20 mouse cellular contexts compared by ENCODE assay signal in the genomic region with DNA sequence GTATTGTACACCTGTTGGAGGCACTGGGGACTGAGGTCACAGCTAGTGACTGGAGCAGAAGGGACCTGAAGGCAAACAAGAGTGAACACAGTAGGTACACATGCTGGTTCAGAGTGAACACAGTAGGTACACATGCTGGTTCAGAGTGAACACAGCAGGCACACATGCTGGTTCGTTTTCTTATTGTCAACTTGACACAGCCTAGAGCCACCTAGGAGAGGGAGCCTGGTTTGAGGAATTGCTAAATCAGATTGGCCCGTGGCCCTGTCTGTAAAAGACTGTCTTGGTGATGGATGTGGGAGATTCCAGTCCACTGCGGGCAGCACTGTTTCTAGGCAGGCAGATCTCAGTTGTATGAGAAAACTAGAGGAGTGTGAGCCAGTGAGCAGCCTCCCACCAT. TPM values are rescaled to one million over a fixed set of nuclear protein-coding genes. Genes with fewer than 3 reads are reported as not detected.
DNase-seq lines count a peak whose midpoint lies in the region; ATAC-seq and TF ChIP-seq lines count a peak whose summit lies in the region.
"Had no signal": no experiment of that assay in that cellular context is flagged by ENCODE, and none has a peak within 500 bp of the region (broad histone marks: within the 10 kb centered on the region; RNA-seq: fewer than 3 reads in every experiment).

No protein-coding gene starts in this region.

- H3K9me3 ChIP-seq in forebrain, embryonic 10.5 days, result no peaks in the 10 kb centered on the region
- no peaks in the 10 kb centered on the region for H3K9me3 ChIP-seq in forebrain, embryonic 13.5 days (replicated peaks)
- no peaks in the 10 kb centered on the region for H3K9me3 ChIP-seq in midbrain, embryonic 11.5 days (ENCODE audit: control insufficient read depth, low read length)
- no peaks in the 10 kb centered on the region for H3K9me3 ChIP-seq in midbrain, embryonic 15.5 days
- no peaks in the 10 kb centered on the region for H3K9me3 ChIP-seq in liver, postnatal 0 days (ENCODE audit: low read length)
- H3K9me3 ChIP-seq in neural tube, embryonic 15.5 days (replicated peaks), result no peaks in the 10 kb centered on the region
- H3K9me3 ChIP-seq: heart, embryonic 12.5 days had no signal

- ATAC-seq in forebrain, embryonic 13.5 days, result no peak
- no peak for ATAC-seq in midbrain, embryonic 11.5 days (ENCODE audit: low FRiP score)
- no peak for ATAC-seq in midbrain, embryonic 15.5 days (replicated peaks)
- ATAC-seq in liver, postnatal 0 days, result no peak
- ATAC-seq in neural tube, embryonic 15.5 days (ENCODE audit: low FRiP score), result no peak
- ATAC-seq: forebrain, embryonic 14.5 days; hindbrain, embryonic 16.5 days had no signal

- intact Hi-C loops in heart, postnatal 14 days (cut with DNase I), result no loop called here

- H3K4me2 ChIP-seq in forebrain, embryonic 13.5 days, result no peak overlapping the region
- H3K4me2 ChIP-seq in midbrain, embryonic 11.5 days, result no peak overlapping the region
- H3K4me2 ChIP-seq in midbrain, embryonic 15.5 days, result no peak overlapping the region
- H3K4me2 ChIP-seq in liver, postnatal 0 days (ENCODE audit: low read depth, low read length), result peak overlapping the region; percentile 59
- H3K4me2 ChIP-seq in neural tube, embryonic 15.5 days, result no peak overlapping the region

- TF ChIP-seq EP300 in liver, postnatal 0 days (IDR thresholded peaks at IDR 0.05; ENCODE audit: low read depth), result no peak

- peaks cover 20% of the 10 kb centered on the region; the same call in 1 of the 2 replicates for H3K79me2 ChIP-seq in liver, adult 2 months (ENCODE audit: control insufficient read depth, insufficient read depth, low read length)

- no peak for DNase-seq in forebrain, embryonic 10.5 days (ENCODE audit: extremely low spot score, low spot score)
- DNase-seq in midbrain, embryonic 11.5 days (ENCODE audit: low spot score, missing footprints), result peak; percentile 61
- peak; percentile 73 for DNase-seq in liver, adult 2 months (ENCODE audit: extremely low read depth, low read depth, low spot score)
- no peak for DNase-seq in liver, postnatal 0 days
- no peak for DNase-seq in heart, postnatal 14 days
- DNase-seq: adrenal gland, adult 8-10 months; cerebellum, adult 9-11 months; gastrocnemius, postnatal 36 days; heart, postnatal 4 days; kidney, adult 18-20 months; kidney, postnatal 10 days; lung, postnatal 14 days; right cerebral cortex, postnatal 4 days; thymus, postnatal 14 days had no signal

- TF ChIP-seq POLR2A in liver, adult 2 months (IDR thresholded peaks at IDR 0.05; ENCODE audit: extremely low read depth, insufficient read depth, low read length), result no peak

- no peaks in the 10 kb centered on the region for H3K36me3 ChIP-seq in forebrain, embryonic 10.5 days (replicated peaks)
- no peaks in the 10 kb centered on the region for H3K36me3 ChIP-seq in forebrain, embryonic 13.5 days (ENCODE audit: poor library complexity, severe bottlenecking)
- H3K36me3 ChIP-seq in midbrain, embryonic 11.5 days (ENCODE audit: control insufficient read depth, insufficient read depth, low read length), result no peaks in the 10 kb centered on the region
- no peaks in the 10 kb centered on the region for H3K36me3 ChIP-seq in midbrain, embryonic 15.5 days (replicated peaks)
- H3K36me3 ChIP-seq in liver, adult 2 months (ENCODE audit: control insufficient read depth, insufficient read depth, low read length), result no peaks in the 10 kb centered on the region
- no peaks in the 10 kb centered on the region; the same call in 1 of the 2 replicates for H3K36me3 ChIP-seq in liver, postnatal 0 days (replicated peaks; ENCODE audit: insufficient read depth, low read length)
- no peaks in the 10 kb centered on the region for H3K36me3 ChIP-seq in neural tube, embryonic 15.5 days
- H3K36me3 ChIP-seq: heart, embryonic 12.5 days had no signal

- no peak overlapping the region for H3K4me3 ChIP-seq in forebrain, embryonic 10.5 days
- no peak overlapping the region for H3K4me3 ChIP-seq in forebrain, embryonic 13.5 days
- no peak overlapping the region for H3K4me3 ChIP-seq in midbrain, embryonic 11.5 days (ENCODE audit: low read depth, low read length)
- H3K4me3 ChIP-seq in midbrain, embryonic 15.5 days, result no peak overlapping the region
- H3K4me3 ChIP-seq in liver, adult 2 months (ENCODE audit: insufficient read depth, low read depth, low read length), result no peak overlapping the region
- no peak overlapping the region for H3K4me3 ChIP-seq in liver, postnatal 0 days (ENCODE audit: low read depth, low read length)
- no peak overlapping the region for H3K4me3 ChIP-seq in neural tube, embryonic 15.5 days (replicated peaks)
- H3K4me3 ChIP-seq: heart, embryonic 12.5 days had no signal

- 90% methylated on average over 3 of the region's 3 CpGs for WGBS in forebrain, embryonic 10.5 days
- WGBS in forebrain, embryonic 13.5 days, result 85% methylated on average over 3 of the region's 3 CpGs
- WGBS in midbrain, embryonic 11.5 days, result 86% methylated on average over 3 of the region's 3 CpGs
- WGBS in midbrain, embryonic 15.5 days, result 84% methylated on average over 3 of the region's 3 CpGs
- 13% methylated on average over 3 of the region's 3 CpGs for WGBS in liver, adult 2 months
- 62% methylated on average over 3 of the region's 3 CpGs for WGBS in liver, postnatal 0 days (ENCODE audit: insufficient replicate concordance)
- WGBS in neural tube, embryonic 15.5 days, result 75% methylated on average over 3 of the region's 3 CpGs

- H3K4me1 ChIP-seq in forebrain, embryonic 10.5 days, result peaks cover 47% of the 10 kb centered on the region
- H3K4me1 ChIP-seq in forebrain, embryonic 13.5 days, result peaks cover 6% of the 10 kb centered on the region; the same call in 1 of the 2 replicates
- H3K4me1 ChIP-seq in midbrain, embryonic 11.5 days (ENCODE audit: control insufficient read depth, insufficient read depth, low read length), result peaks cover 10% of the 10 kb centered on the region
- no peaks in the 10 kb centered on the region for H3K4me1 ChIP-seq in midbrain, embryonic 15.5 days
- H3K4me1 ChIP-seq in liver, adult 2 months (ENCODE audit: control insufficient read depth, insufficient read depth, low read length), result peaks cover 58% of the 10 kb centered on the region
- peaks cover 94% of the 10 kb centered on the region for H3K4me1 ChIP-seq in liver, postnatal 0 days (ENCODE audit: insufficient read depth)
- peaks cover 3% of the 10 kb centered on the region; the same call in 1 of the 2 replicates for H3K4me1 ChIP-seq in neural tube, embryonic 15.5 days

- no peak for TF ChIP-seq CTCF in liver, adult 2 months (IDR thresholded peaks at IDR 0.05; ENCODE audit: low read depth, low read length)
- no peak for TF ChIP-seq CTCF in liver, postnatal 0 days (IDR thresholded peaks at IDR 0.05; ENCODE audit: low read depth)

- H3K9ac ChIP-seq in forebrain, embryonic 13.5 days, result no peak overlapping the region
- H3K9ac ChIP-seq in midbrain, embryonic 11.5 days (ENCODE audit: low read length), result no peak overlapping the region
- H3K9ac ChIP-seq in midbrain, embryonic 15.5 days, result no peak overlapping the region
- 0 out of 2 replicates have a peak overlapping the region, but pooled peaks have one; percentile 33 for H3K9ac ChIP-seq in liver, adult 2 months (ENCODE audit: low read depth, low read length)
- peak overlapping the region; percentile 53; the same call in 1 of the 2 replicates for H3K9ac ChIP-seq in liver, postnatal 0 days (replicated peaks)
- H3K9ac ChIP-seq in neural tube, embryonic 15.5 days (replicated peaks), result no peak overlapping the region
- H3K9ac ChIP-seq: heart, embryonic 12.5 days had no signal

- H3K27ac ChIP-seq in forebrain, embryonic 10.5 days, result peak overlapping the region; percentile 45
- no peak overlapping the region for H3K27ac ChIP-seq in forebrain, embryonic 13.5 days
- H3K27ac ChIP-seq in midbrain, embryonic 11.5 days (ENCODE audit: low read depth, low read length), result no peak overlapping the region
- no peak overlapping the region for H3K27ac ChIP-seq in midbrain, embryonic 15.5 days
- peak overlapping the region; percentile 50 for H3K27ac ChIP-seq in liver, adult 2 months (replicated peaks; ENCODE audit: insufficient read depth, low read depth, low read length)
- H3K27ac ChIP-seq in liver, postnatal 0 days (ENCODE audit: low read depth), result peak overlapping the region; percentile 95
- no peak overlapping the region for H3K27ac ChIP-seq in neural tube, embryonic 15.5 days (replicated peaks)

- H3K27me3 ChIP-seq in forebrain, embryonic 10.5 days (ENCODE audit: poor library complexity, severe bottlenecking), result no peaks in the 10 kb centered on the region
- H3K27me3 ChIP-seq in forebrain, embryonic 13.5 days, result no peaks in the 10 kb centered on the region
- no peaks in the 10 kb centered on the region for H3K27me3 ChIP-seq in midbrain, embryonic 11.5 days (ENCODE audit: control insufficient read depth, insufficient read depth, low read length)
- no peaks in the 10 kb centered on the region for H3K27me3 ChIP-seq in midbrain, embryonic 15.5 days (replicated peaks)
- no peaks in the 10 kb centered on the region for H3K27me3 ChIP-seq in liver, adult 2 months (ENCODE audit: control insufficient read depth, insufficient read depth, low read length)
- H3K27me3 ChIP-seq in liver, postnatal 0 days (ENCODE audit: insufficient read depth, low read length), result no peaks in the 10 kb centered on the region
- H3K27me3 ChIP-seq in neural tube, embryonic 15.5 days (replicated peaks), result no peaks in the 10 kb centered on the region
- H3K27me3 ChIP-seq: heart, embryonic 12.5 days had no signal

RNA-seq across cellular contexts. Expression of a gene that starts 25.0 kb away (rescaled TPM):
- 7.6 and 8.9 TPM in 2 replicates for polyA plus RNA-seq in forebrain, embryonic 10.5 days (2016; fragmentation: Nextera tagmentation; extraction: Ambion mirVana)
- 2.4 and 4.1 TPM in 2 replicates for polyA plus RNA-seq in forebrain, embryonic 13.5 days (2015; fragmentation: Nextera tagmentation; extraction: Ambion mirVana)
- 6.7 and 7.4 TPM in 2 replicates for polyA plus RNA-seq in midbrain, embryonic 11.5 days (2014; fragmentation: Nextera tagmentation; extraction: Ambion mirVana)
- polyA plus RNA-seq in midbrain, embryonic 15.5 days (2015; fragmentation: Nextera tagmentation; extraction: Ambion mirVana), result 0.82 and 1.4 TPM in 2 replicates
- 9.6 and 11.0 TPM in 2 replicates for total RNA-seq in liver, adult 2 months (2014; rRNA removed)
- 4.3 and 6.2 TPM in 2 replicates for polyA plus RNA-seq in liver, adult 2 months (2012; rRNA removed)
- 21.6 and 23.4 TPM in 2 replicates for polyA plus RNA-seq in liver, postnatal 0 days (2015; fragmentation: Nextera tagmentation; extraction: Ambion mirVana)
- polyA plus RNA-seq in neural tube, embryonic 15.5 days (2015; fragmentation: Nextera tagmentation; extraction: Ambion mirVana), result 0.69 and 2.0 TPM in 2 replicates
- 1 to 10 TPM; 6.0 to 6.5 TPM for total RNA-seq in heart, postnatal 14 days (2021)

RNA-seq across cellular contexts. Expression of a gene that starts 56.6 kb away (rescaled TPM):
- 166 and 168 TPM in 2 replicates for polyA plus RNA-seq in forebrain, embryonic 10.5 days (2016; fragmentation: Nextera tagmentation; extraction: Ambion mirVana)
- 126 and 139 TPM in 2 replicates for polyA plus RNA-seq in forebrain, embryonic 13.5 days (2015; fragmentation: Nextera tagmentation; extraction: Ambion mirVana)
- 156 and 171 TPM in 2 replicates for polyA plus RNA-seq in midbrain, embryonic 11.5 days (2014; fragmentation: Nextera tagmentation; extraction: Ambion mirVana)
- polyA plus RNA-seq in midbrain, embryonic 15.5 days (2015; fragmentation: Nextera tagmentation; extraction: Ambion mirVana), result 59.2 and 59.7 TPM in 2 replicates
- total RNA-seq in liver, adult 2 months (2014; rRNA removed), result 47.0 and 50.5 TPM in 2 replicates
- polyA plus RNA-seq in liver, adult 2 months (2012; rRNA removed), result 13.6 and 16.4 TPM in 2 replicates
- polyA plus RNA-seq in liver, postnatal 0 days (2015; fragmentation: Nextera tagmentation; extraction: Ambion mirVana), result 122 and 133 TPM in 2 replicates
- 73.7 and 100 TPM in 2 replicates for polyA plus RNA-seq in neural tube, embryonic 15.5 days (2015; fragmentation: Nextera tagmentation; extraction: Ambion mirVana)
- total RNA-seq in heart, postnatal 14 days (2021), result 10 to 100 TPM; 59.4 to 69.3 TPM

RNA-seq across cellular contexts. Expression of a gene that starts 56.6 kb away (rescaled TPM):
- 136 and 140 TPM in 2 replicates for polyA plus RNA-seq in forebrain, embryonic 10.5 days (2016; fragmentation: Nextera tagmentation; extraction: Ambion mirVana)
- 120 and 124 TPM in 2 replicates for polyA plus RNA-seq in forebrain, embryonic 13.5 days (2015; fragmentation: Nextera tagmentation; extraction: Ambion mirVana)
- polyA plus RNA-seq in midbrain, embryonic 11.5 days (2014; fragmentation: Nextera tagmentation; extraction: Ambion mirVana), result 147 and 150 TPM in 2 replicates
- polyA plus RNA-seq in midbrain, embryonic 15.5 days (2015; fragmentation: Nextera tagmentation; extraction: Ambion mirVana), result 75.5 and 76.6 TPM in 2 replicates
- 21.3 and 22.1 TPM in 2 replicates for total RNA-seq in liver, adult 2 months (2014; rRNA removed)
- polyA plus RNA-seq in liver, adult 2 months (2012; rRNA removed), result 10.8 and 11.9 TPM in 2 replicates
- polyA plus RNA-seq in liver, postnatal 0 days (2015; fragmentation: Nextera tagmentation; extraction: Ambion mirVana), result 30.4 and 34.5 TPM in 2 replicates
- 70.4 and 80.0 TPM in 2 replicates for polyA plus RNA-seq in neural tube, embryonic 15.5 days (2015; fragmentation: Nextera tagmentation; extraction: Ambion mirVana)
- total RNA-seq in heart, postnatal 14 days (2021), result 10 to 100 TPM; 34.1 to 34.4 TPM

Comparison
In these comparisons a context has a peak if more than half of its experiments do, and no peak if none do; other contexts are left out.
1. DNase-seq: peak in midbrain, embryonic 11.5 days (single experiment) and liver, adult 2 months (single experiment); none in forebrain, embryonic 10.5 days (single experiment), liver, postnatal 0 days (single experiment) and heart, postnatal 14 days (0 of 2).
2. H3K27ac ChIP-seq: peak in forebrain, embryonic 10.5 days (single experiment), liver, adult 2 months (single experiment) and liver, postnatal 0 days (single experiment); none in forebrain, embryonic 13.5 days (single experiment), midbrain, embryonic 11.5 days (single experiment), midbrain, embryonic 15.5 days (single experiment) and neural tube, embryonic 15.5 days (single experiment).
3. H3K9ac ChIP-seq: peak in liver, adult 2 months (single experiment) and liver, postnatal 0 days (single experiment); none in forebrain, embryonic 13.5 days (single experiment), midbrain, embryonic 11.5 days (single experiment), midbrain, embryonic 15.5 days (single experiment) and neural tube, embryonic 15.5 days (single experiment).